Mouse (Mus musculus): ENCODE measurements at regions not wholly inside any gene's neighbourhood (a gene's known extent, or its start where the extent isn't known, plus 50 kb on each side); places are given as distances from the start of the nearest gene placed in this dataset.

DNA sequence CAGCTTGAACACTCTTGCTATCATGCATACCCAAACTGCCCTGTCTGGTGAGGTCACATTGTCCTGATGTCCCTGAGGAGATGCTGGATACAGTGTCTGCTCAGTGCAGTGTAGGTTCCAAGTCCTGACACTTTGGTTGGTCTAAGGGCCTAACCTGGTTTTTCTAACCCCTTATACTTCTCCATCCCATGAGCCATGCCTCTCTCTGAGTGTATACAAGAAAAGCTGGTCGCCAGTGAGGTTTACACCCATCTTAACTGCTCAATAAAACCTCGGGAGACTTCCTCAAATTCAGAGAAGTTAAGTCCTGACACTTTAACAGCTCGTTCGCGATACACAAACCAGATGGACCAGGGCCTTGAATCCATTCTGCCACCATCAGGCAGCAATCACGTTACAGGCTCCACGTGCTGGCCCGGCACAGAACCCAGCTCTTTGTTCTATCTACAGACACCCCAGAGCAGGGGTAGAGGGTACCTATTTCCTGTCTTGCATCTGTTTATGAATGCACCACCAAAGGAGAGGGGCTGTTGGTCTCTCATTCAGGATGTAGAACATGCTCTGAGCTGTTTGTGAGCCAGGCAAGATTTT lies 320.0 kb upstream of the Tbx3 start:
- no peak for TF ChIP-seq GATA1 (IDR thresholded peaks at IDR 0.05; ENCODE audit: low read length)
- TF ChIP-seq TAL1 (IDR thresholded peaks at IDR 0.05; ENCODE audit: low read length): no peak
- H3K9me3 ChIP-seq (ENCODE audit: control insufficient read depth, low read length): peaks cover 2% of the 10 kb centered on the region; the same call in 1 of the 2 replicates
- no peaks in the 10 kb centered on the region for H3K27me3 ChIP-seq (ENCODE audit: control insufficient read depth)
- no peaks in the 10 kb centered on the region for H3K36me3 ChIP-seq (ENCODE audit: control insufficient read depth)
- no peak overlapping the region for H3K4me3 ChIP-seq (replicated peaks)
- H3K4me1 ChIP-seq (ENCODE audit: control insufficient read depth): no peaks in the 10 kb centered on the region

DNA sequence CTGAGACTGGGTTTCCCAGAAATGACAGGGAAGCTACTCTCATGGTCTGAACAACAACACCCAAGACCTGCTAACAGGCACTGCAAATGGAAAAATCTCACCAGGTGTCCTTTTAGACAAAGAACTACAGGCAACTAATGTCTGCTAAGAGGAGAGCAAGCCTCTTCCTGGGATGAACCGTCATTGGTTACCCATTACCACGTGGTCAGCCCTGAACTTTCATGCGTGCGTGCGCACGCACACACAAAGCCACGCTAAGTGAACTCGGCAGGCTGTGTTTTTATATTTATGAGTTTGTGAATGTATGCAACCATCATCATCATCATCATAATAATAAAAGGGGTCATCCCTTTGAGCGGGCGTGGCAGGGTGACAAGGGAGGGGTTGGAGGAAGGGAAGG lies 315.0 kb upstream of the Tbx3 start:
- Histone ChIP-seq H3K4me1 (ENCODE audit: control insufficient read depth) (no peaks in the 10 kb centered on the region), H3K27me3 (ENCODE audit: control insufficient read depth) (no peaks in the 10 kb centered on the region), H3K4me3 (replicated peaks) (no peak overlapping the region), H3K36me3 (ENCODE audit: control insufficient read depth) (no peaks in the 10 kb centered on the region), H3K9me3 (ENCODE audit: control insufficient read depth, low read length) (peaks cover 7% of the 10 kb centered on the region)
- TF ChIP-seq GATA1 (IDR thresholded peaks at IDR 0.05; ENCODE audit: low read length) (no peak), TAL1 (IDR thresholded peaks at IDR 0.05; ENCODE audit: low read length) (no peak)

DNA sequence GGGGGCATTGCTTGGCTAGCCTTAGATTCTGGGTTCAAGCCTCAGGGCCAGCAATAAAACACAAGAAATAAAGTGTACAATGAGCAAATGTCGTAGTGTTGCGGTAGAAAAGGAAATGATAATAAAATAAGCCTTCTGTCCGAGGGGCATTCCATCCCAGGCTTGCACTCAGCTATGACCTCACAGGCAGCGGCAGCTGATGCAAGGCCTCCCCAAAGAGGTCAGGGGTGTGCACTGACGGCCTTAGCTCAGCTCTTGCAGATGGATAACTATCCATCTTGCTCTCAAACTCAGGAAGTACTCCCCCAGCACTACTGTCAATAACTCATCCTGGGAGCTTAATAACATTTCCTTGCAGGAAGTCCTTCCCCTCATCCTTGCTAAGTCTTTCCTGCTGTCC lies 314.4 kb upstream of the Tbx3 start:
- Histone ChIP-seq H3K36me3 (ENCODE audit: control insufficient read depth) (no peaks in the 10 kb centered on the region), H3K4me1 (ENCODE audit: control insufficient read depth) (no peaks in the 10 kb centered on the region), H3K27me3 (ENCODE audit: control insufficient read depth) (no peaks in the 10 kb centered on the region), H3K9me3 (ENCODE audit: control insufficient read depth, low read length) (peaks cover 5% of the 10 kb centered on the region), H3K4me3 (replicated peaks) (no peak overlapping the region)
- TF ChIP-seq GATA1 (IDR thresholded peaks at IDR 0.05; ENCODE audit: low read length) (no peak), TAL1 (IDR thresholded peaks at IDR 0.05; ENCODE audit: low read length) (no peak)

DNA sequence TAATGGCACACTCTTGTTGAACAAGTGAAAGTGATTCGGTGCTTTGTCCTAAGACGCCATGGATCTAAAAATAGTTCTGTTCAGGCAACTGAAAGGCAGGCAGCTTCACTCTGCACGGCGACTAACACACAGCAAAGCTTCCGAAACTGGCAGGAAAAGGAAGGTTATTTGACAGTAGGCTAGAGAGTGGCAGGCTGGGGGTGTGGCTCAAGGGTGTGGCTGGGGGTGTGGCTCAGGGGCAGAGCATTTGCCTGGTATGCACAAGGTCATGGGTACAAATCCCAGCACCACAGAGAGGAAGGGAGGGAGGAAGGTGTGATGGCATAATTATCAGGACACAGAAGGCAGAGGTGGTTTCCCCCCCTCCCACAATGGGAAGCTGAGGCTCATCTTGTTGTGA lies 310.8 kb upstream of the Tbx3 start:
- Histone ChIP-seq H3K4me1 (ENCODE audit: control insufficient read depth) (no peaks in the 10 kb centered on the region), H3K9me3 (ENCODE audit: control insufficient read depth, low read length) (peaks cover 5% of the 10 kb centered on the region), H3K36me3 (ENCODE audit: control insufficient read depth) (no peaks in the 10 kb centered on the region), H3K4me3 (replicated peaks) (no peak overlapping the region), H3K27me3 (ENCODE audit: control insufficient read depth) (no peaks in the 10 kb centered on the region)
- no peak for TF ChIP-seq GATA1 (IDR thresholded peaks at IDR 0.05; ENCODE audit: low read length)
- TF ChIP-seq TAL1 (IDR thresholded peaks at IDR 0.05; ENCODE audit: low read length): no peak

DNA sequence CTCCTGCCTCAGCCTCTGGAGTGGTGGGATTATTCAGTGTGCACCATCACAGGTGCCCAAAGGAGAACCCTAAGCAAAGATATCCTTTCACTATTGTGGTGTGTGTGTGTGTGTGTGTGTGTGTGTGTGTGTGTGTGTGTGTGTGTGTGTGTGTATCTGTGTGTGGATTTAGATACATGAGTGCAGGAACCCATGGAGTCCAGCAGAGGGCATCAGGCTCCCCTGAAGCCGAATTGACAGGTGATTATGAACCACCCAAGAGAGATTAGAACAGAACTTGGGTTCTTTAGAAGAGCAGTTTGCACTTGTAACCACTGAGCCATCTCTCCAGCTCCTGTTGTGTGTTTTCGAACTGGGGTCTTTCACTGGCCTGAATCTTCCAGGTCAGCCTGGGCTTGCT lies 310.1 kb upstream of the Tbx3 start:
- H3K4me3 ChIP-seq (replicated peaks): no peak overlapping the region
- no peak for TF ChIP-seq TAL1 (IDR thresholded peaks at IDR 0.05; ENCODE audit: low read length)
- no peak for TF ChIP-seq GATA1 (IDR thresholded peaks at IDR 0.05; ENCODE audit: low read length)
- no peaks in the 10 kb centered on the region for H3K27me3 ChIP-seq (ENCODE audit: control insufficient read depth)
- no peaks in the 10 kb centered on the region for H3K4me1 ChIP-seq (ENCODE audit: control insufficient read depth)
- H3K9me3 ChIP-seq (ENCODE audit: control insufficient read depth, low read length): peaks cover 5% of the 10 kb centered on the region
- H3K36me3 ChIP-seq (ENCODE audit: control insufficient read depth): no peaks in the 10 kb centered on the region

DNA sequence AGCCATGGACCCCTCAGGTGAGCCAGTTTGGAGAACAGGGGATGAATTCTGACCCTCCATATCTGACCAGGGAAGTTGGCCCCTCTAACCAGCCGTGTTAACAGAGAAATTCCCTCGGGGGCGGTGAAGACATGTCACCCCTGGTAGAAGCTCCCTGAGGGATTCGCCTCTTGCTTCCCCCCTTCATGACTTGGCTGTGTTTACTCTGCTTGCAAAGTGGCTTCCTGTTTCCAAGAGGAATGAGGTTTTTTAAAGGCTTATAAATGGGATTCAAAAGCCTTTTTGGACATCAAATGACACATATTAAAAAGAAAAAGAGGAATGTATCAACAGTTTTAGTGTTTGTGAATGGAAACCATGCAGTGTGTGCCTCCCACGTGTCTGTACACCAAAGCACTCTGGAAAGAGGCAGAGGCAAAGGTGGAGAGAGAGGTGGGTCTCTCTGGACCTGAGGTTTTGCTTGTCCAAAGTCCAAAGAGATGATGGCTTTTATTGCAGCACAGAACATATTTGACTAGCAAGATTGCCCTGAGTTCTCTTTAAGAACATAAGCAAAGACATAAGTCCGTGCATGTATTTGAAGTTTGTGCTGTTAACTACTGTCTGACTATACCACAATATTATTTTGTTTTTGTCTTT lies 308.9 kb upstream of the Tbx3 start:
- Histone ChIP-seq H3K9me3 (ENCODE audit: control insufficient read depth, low read length) (peaks cover 3% of the 10 kb centered on the region), H3K4me1 (ENCODE audit: control insufficient read depth) (no peaks in the 10 kb centered on the region), H3K4me3 (replicated peaks) (no peak overlapping the region), H3K27me3 (ENCODE audit: control insufficient read depth) (no peaks in the 10 kb centered on the region), H3K36me3 (ENCODE audit: control insufficient read depth) (no peaks in the 10 kb centered on the region)
- TF ChIP-seq TAL1 (IDR thresholded peaks at IDR 0.05; ENCODE audit: low read length) (no peak), GATA1 (IDR thresholded peaks at IDR 0.05; ENCODE audit: low read length) (no peak)

DNA sequence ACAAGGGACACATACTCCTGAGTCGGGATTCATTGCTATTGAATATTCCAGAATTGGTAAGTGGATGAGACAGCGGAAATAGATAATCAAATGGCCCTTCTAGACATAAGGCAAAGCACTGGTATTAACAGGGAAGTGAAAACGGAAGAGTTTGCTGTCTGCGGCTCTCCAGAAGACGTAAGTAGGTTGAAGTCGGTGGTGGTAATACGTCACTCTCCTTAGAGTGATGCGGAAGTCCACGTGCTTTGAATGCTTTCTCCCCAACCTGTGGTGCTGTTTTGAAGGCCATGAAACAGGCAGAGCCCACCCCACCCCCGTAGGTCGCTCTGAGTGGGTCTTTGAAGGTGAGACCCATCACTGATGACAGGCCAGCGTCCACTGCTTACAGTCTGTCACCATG lies 308.0 kb upstream of the Tbx3 start:
- Histone ChIP-seq H3K36me3 (ENCODE audit: control insufficient read depth) (no peaks in the 10 kb centered on the region), H3K9me3 (ENCODE audit: control insufficient read depth, low read length) (peaks cover 2% of the 10 kb centered on the region; the same call in 1 of the 2 replicates), H3K4me1 (ENCODE audit: control insufficient read depth) (no peaks in the 10 kb centered on the region), H3K27me3 (ENCODE audit: control insufficient read depth) (no peaks in the 10 kb centered on the region), H3K4me3 (replicated peaks) (no peak overlapping the region)
- TF ChIP-seq GATA1 (IDR thresholded peaks at IDR 0.05; ENCODE audit: low read length): no peak

DNA sequence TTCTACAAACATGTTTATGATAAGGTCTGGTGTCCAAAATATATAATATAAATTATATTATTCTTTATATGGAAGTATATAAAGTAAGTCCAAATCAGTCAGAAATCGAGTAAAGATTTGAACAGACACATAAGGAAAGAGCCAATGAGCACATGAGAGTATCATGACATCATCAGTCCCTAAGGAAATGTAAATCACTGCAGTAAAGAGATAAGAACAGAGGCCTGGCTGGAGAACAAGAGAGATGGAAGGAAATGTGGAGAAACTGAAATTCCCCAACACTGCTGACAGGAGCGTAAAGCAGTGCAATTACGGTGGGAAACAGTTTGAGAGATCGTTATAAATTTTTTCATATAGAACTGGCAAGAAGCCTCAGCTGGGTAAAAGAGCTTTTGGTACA lies 306.2 kb upstream of the Tbx3 start:
- TF ChIP-seq GATA1 (IDR thresholded peaks at IDR 0.05; ENCODE audit: low read length) (no peak), TAL1 (IDR thresholded peaks at IDR 0.05; ENCODE audit: low read length) (no peak)
- Histone ChIP-seq H3K9me3 (ENCODE audit: control insufficient read depth, low read length) (no peaks in the 10 kb centered on the region; the same call in 1 of the 2 replicates), H3K4me1 (ENCODE audit: control insufficient read depth) (no peaks in the 10 kb centered on the region), H3K36me3 (ENCODE audit: control insufficient read depth) (no peaks in the 10 kb centered on the region), H3K27me3 (ENCODE audit: control insufficient read depth) (no peaks in the 10 kb centered on the region), H3K4me3 (replicated peaks) (no peak overlapping the region)

DNA sequence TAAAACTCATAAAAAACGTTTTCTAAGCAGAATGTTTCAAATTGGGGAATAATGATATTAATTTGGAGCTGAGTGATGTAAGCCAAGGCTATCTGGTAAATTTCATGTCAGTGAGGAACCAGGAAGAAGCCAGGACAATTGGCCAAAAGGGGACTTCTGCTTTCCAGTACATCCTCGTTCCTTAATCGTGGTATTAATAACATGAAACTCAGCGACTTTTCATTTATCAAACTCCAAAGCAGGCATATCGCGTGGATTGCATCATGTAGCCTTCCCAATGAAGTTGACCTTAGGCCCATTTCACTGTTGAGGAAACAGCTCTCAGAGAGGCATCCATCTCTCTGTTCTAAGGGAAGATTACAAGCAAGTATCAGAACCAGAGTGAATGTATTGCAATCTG lies 305.3 kb upstream of the Tbx3 start:
- no peaks in the 10 kb centered on the region for H3K9me3 ChIP-seq (ENCODE audit: control insufficient read depth, low read length)

DNA sequence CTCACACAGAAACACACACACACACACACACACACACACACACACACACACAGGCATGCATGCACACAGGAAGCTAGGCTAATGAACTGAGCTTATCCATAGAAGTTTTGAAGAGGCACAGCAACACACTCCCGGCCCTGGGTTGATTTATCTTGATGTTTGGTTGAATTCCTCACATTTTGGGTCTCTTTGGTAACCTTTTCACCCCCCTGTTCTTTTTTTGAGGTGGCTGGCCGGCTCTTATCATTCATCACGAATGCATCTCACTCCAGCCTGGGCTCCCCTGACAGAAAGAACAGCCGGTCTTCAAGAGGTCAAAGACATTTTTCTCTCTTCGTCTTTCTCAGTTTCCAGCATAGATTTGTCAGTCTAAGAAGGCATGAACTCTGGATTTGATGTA lies 304.2 kb upstream of the Tbx3 start:
- TF ChIP-seq GATA1 (IDR thresholded peaks at IDR 0.05; ENCODE audit: low read length) (no peak), TAL1 (IDR thresholded peaks at IDR 0.05; ENCODE audit: low read length) (no peak)
- Histone ChIP-seq H3K27me3 (ENCODE audit: control insufficient read depth) (no peaks in the 10 kb centered on the region), H3K4me3 (replicated peaks) (no peak overlapping the region), H3K4me1 (ENCODE audit: control insufficient read depth) (no peaks in the 10 kb centered on the region), H3K36me3 (ENCODE audit: control insufficient read depth) (no peaks in the 10 kb centered on the region), H3K9me3 (ENCODE audit: control insufficient read depth, low read length) (no peaks in the 10 kb centered on the region)

More for the DNA sequence above, 305.3 kb upstream of the Tbx3 start:
- TF ChIP-seq GATA1 (IDR thresholded peaks at IDR 0.05; ENCODE audit: low read length): no peak
- no peak for TF ChIP-seq TAL1 (IDR thresholded peaks at IDR 0.05; ENCODE audit: low read length)
- Histone ChIP-seq H3K27me3 (ENCODE audit: control insufficient read depth) (no peaks in the 10 kb centered on the region), H3K4me3 (replicated peaks) (no peak overlapping the region), H3K36me3 (ENCODE audit: control insufficient read depth) (no peaks in the 10 kb centered on the region), H3K4me1 (ENCODE audit: control insufficient read depth) (no peaks in the 10 kb centered on the region)
